Mouse (Mus musculus) testis, adult 10 weeks (tissue): Measurements from ENCODE around the gene Olfr161. TPM values are rescaled to one million over a fixed set of nuclear protein-coding genes. Genes with fewer than 3 reads are reported as not detected.

ENCODE experiments used
- polyA plus RNA-seq: library from polyadenylated mRNA; stranded (reverse); fragments of 350-450 nt; fragmentation: Illumina TruSeq; extraction: RNeasy Lipid Tissue Mini Kit (QIAGEN cat#74804); gene quantifications from one replicate; pipeline ENCODE4 v1.2.3, GENCODE M21; 2014; ENCODE audit warnings: low read depth, low replicate concordance

Gene Olfr161
- polyA plus RNA-seq: 0.85 TPM

GRCm38 (mm10) chr16:3590691-3591090, at the start of gene Olfr161:
Gene Olfr161, plus strand, starts transcription at chr16:3591042.

Other genes with a start within 250 kb of the Olfr161 start
- gene Mefv, start 127.1 kb downstream of the Olfr161 start, polyA plus RNA-seq: not detected
- 48.4 TPM for gene Zfp263, start 153.1 kb downstream of the Olfr161 start, polyA plus RNA-seq
- not detected for gene Olfr15, start 239.8 kb downstream of the Olfr161 start, polyA plus RNA-seq